Mouse (Mus musculus): ENCODE data around the gene Vps50.
"Not testable (repeated sequence)": the region's sequence is repeated elsewhere in the genome, so short reads cannot be mapped to it uniquely, and the experiment has no call there.

The Vps50 gene

DNA sequence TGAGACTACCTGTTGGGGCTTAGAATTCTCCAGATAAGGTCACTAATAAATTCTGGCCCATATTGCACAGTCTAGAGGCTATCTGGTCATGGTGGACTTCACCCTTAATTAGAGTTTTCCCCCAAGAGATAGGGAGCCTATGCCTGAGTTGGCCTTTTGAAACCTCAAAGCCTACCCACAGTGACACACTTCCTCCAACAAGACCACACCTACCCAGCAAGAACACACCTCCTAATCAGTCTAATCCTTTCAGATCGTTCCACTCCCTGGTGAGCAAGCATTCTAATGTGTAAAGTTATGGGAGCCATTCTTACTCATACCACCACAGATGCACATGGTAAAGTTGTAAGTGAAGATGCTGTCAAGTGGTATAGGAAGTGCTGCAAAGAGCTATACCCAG, 37.9 kb downstream of the Vps50 start:
- no peak for DNase-seq (ENCODE audit: low read depth, low spot score)

GRCm38 (mm10) chr6:3539470-3539869, 41.3 kb downstream of the Vps50 start:
- no peak for DNase-seq (ENCODE audit: low read depth, low spot score)

DNA sequence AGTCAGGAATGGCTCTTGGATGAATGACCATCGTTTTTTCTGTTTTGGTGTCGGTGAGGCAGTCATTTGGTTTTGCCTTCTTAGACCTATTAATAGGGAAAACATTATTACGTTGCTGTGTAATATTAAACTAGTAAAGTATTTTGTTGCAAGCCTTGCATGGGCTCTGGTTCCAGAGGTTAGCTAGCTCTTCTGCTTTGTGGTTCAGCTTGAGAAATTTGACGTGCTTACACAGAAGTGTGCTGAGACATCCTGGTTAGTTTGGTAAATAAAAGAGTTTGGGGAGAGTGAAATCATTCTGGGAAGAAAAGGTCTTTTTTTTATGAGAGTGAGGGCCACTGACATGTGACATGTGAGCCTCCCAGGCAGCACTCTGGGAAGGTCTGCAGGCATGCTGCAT, 45.7 kb downstream of the Vps50 start:
- DNase-seq (ENCODE audit: low read depth, low spot score): no peak

- no peak for DNase-seq (ENCODE audit: low read depth, low spot score)
Measured at GRCm38 (mm10) chr6:3544970-3545369, 46.8 kb downstream of the Vps50 start.

- no peak for DNase-seq (ENCODE audit: low read depth, low spot score)
Measured at GRCm38 (mm10) chr6:3548959-3549358, 50.8 kb downstream of the Vps50 start.

DNA sequence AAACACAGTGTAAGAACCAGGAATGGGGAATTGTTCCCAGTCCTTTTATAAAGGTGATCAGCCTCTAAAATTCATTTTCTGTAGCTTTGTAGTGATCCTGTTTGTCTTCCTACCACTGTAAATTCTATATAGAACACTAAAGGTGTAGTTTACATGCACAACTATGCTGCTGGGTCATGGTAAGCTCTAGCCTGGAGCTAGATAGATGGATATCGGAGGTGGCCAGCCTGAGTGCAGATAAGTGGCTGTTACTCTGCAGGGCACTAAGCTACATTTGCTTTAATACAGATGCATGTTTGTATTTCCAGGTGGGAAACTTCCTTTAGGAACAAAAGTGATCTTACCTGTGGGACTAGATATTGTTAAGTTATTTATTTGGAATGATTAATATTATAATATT, 51.8 kb downstream of the Vps50 start:
- DNase-seq (ENCODE audit: low read depth, low spot score): no peak

- not testable (repeated sequence) for DNase-seq (ENCODE audit: low read depth, low spot score)
Measured at GRCm38 (mm10) chr6:3552681-3553080, 54.5 kb downstream of the Vps50 start.

DNA sequence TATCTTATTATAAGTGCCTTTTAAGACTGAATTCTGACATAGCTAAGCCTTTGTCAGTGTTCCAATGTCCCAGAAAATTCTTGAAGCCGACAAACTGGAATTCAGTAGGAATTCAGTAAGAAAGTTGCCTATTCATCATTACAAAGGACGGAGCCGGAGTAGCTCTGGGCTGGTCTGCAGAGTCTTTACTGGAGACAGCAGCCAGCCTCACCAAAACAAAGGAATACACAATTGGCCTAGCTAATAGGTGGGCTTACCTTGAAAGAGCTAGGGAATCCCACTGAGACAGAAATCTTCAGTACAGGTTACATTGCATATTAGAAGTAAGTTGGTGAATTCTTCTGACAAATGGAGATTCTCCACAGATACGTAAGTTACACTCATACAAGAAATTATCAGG, 59.0 kb downstream of the Vps50 start:
- DNase-seq (ENCODE audit: low read depth, low spot score): no peak

- no peak for DNase-seq (ENCODE audit: low read depth, low spot score)
Measured at GRCm38 (mm10) chr6:3560009-3560408, 61.8 kb downstream of the Vps50 start.

DNA sequence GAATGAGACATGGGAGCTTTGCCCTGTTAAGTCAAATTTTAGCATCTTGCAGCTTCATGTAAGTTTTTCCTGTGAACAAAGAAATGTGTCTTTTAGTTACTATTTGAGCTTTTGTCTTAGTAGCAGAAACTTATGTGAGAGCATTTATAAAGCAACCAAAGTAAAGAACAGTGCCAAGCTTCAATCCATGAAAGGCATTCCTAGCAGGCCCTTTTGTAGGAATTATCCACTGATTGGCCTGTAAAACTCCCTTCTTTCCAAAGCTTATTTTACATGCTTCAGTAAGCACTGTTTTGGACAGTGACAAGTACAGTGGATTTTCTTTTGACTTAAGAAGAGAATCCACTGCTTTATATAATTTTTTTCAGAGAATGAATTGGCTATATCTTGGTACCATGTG, 64.1 kb downstream of the Vps50 start:
- DNase-seq (ENCODE audit: low read depth, low spot score): no peak

GRCm38 (mm10) chr6:3564118-3564517, 65.9 kb downstream of the Vps50 start:
- not testable (repeated sequence) for DNase-seq (ENCODE audit: low read depth, low spot score)

DNA sequence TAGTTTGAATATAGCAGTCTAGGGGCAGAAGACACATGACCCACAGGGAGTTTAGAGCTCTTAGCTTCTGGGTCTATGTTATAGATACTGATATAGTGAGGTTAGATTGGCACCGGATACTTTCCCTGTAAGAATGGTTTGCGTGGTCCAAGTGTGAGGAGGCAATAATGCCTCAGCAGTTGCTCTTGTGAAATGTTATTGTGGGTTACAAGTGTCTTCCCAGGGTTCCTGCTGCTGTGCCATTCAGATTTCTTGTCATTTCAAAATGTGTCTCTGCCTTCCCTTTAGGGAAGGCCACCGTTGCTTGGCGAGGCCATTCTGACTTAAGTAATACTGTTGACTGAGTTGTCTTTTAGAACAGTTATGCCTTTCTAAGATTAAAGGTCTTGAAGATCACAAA, 66.8 kb downstream of the Vps50 start:
- DNase-seq (ENCODE audit: low read depth, low spot score): no peak

- DNase-seq (ENCODE audit: low read depth, low spot score): no peak
Measured at GRCm38 (mm10) chr6:3565667-3566066, 67.5 kb downstream of the Vps50 start.

GRCm38 (mm10) chr6:3567071-3567610, 69.0 kb downstream of the Vps50 start:
- DNase-seq (ENCODE audit: low read depth, low spot score): no peak

DNA sequence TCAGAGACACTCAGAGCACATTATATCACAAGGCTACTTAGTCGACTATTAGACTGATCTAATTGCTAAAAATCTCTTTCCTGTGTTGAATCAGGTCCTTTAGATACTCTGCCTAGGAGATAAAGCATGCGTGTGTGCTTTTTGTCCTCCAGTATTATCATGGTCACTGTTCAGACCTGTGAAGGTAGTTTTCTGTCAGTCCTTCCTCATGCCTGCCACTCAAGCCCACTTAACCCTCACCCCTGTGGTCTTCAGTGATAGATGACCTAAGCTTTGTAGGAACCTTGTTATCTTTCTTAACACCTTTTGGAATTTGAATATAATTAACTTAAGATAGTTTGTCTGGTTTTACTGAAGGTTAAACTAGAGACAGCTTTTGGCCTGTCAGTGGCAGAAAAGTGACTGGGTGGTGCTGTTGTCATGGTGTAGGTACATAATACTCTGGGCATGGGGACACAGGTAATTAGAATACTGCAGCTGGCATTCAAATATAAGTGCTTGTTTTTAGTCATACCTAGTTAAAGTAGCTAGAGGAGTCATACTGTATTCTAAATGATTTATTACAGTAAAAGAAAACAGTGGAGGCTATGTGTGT, 74.1 kb downstream of the Vps50 start:
- no peak for DNase-seq (ENCODE audit: low read depth, low spot score)

DNA sequence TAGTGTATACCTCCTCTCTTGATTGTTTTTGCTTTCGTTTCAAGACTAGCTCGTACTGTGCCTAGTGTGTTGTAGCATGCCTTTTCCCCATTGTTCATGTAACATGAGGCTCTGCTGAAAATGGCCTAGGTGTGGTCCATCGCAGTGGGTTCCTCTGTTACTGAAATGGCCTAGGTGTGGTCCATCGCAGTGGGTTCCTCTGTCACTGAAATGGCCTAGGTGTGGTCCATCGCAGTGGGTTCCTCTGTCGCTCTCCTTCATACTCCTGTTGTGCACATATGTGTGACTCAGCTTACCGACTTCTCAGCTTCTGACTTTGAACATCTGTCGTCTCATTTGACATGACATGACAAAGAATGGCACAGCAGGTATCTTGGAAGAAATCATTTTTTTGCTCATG, 75.6 kb downstream of the Vps50 start:
- no peak for DNase-seq (ENCODE audit: low read depth, low spot score)

DNA sequence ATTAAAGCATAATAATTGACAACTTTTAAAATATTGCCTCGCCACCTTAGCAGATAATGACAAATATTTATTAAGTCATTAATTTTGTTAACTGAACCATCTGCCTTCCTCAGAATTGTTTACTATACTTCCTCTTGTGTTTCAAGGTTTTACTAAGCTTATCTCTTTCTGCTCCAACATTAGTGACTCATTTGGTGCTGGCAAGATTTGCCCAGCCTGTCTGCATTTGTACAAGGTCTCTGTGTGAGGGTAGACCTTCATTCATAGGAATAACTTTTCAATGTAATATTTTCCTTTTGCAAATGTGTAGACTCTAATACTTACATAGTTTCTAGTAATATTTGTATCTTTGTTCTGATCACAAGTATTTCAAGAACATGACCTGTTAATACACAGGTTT, 87.2 kb downstream of the Vps50 start:
- DNase-seq (ENCODE audit: low read depth, low spot score): no peak

DNA sequence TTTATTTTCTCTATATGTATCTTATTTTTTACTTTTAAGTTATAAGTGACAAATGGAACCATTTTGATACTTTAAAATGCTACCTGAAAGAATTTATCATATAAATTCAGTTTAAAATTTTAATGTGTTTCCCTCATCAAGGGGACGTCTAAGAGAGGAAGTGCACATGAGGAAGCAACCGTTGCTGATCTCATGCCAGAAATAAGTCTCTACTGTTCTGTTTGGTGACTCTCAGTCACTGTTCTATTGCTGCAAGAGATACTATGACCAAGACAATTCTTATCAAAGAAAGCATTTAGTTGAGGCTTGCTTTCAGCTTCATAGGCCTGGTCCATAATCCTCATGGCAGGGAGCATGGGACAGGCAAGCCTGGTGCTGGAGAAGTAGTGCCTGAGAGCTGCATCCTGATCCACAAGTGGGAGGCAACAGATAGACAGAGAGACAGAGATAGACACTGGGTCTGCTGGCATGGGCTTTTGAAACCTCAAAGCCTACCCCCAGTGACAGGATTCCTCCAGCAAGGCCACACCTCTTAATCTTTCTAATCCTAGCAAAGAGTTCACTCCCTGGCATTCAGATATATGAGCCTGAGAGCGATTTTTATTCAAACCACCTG, 92.2 kb downstream of the Vps50 start:
- DNase-seq (ENCODE audit: low read depth, low spot score): no peak

DNA sequence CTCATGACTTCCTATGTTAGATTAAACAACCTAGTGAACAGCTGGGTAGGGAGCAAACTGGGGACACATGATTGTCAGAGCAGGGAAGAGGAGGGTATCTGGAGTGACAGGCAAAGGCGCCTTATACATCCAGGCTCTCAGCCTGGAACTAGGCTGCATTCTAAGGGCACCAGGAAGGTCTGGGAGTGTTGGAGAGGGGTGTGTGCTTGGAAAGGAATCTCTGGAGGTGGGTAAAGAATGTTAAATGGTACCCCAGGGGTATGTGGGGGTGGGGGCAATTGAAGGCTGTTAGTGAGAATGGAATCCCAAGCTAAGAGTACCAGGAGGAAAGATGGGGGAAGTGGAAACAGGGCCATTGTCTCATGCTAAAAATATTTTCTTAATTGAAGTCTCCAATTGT, 96.1 kb downstream of the Vps50 start:
- DNase-seq (ENCODE audit: low read depth, low spot score): no peak

GRCm38 (mm10) chr6:3612827-3613226, 114.6 kb downstream of the Vps50 start:
- no peak for DNase-seq (ENCODE audit: low read depth, low spot score)

- peak; percentile 37 for DNase-seq (ENCODE audit: low read depth, low spot score)
Measured at GRCm38 (mm10) chr6:3620428-3621387, 122.5 kb downstream of the Vps50 start.

All from CD4-positive, CD25-positive, alpha-beta regulatory T cell, adult 2 months (primary cell).